Mouse (Mus musculus): ENCODE results near the gene Psmb3. TPM values are rescaled to one million over a fixed set of nuclear protein-coding genes. Genes with fewer than 3 reads are reported as not detected.

The Psmb3 gene
- polyA plus RNA-seq, 1 experiment from 2014 or later: 626 TPM

DNA sequence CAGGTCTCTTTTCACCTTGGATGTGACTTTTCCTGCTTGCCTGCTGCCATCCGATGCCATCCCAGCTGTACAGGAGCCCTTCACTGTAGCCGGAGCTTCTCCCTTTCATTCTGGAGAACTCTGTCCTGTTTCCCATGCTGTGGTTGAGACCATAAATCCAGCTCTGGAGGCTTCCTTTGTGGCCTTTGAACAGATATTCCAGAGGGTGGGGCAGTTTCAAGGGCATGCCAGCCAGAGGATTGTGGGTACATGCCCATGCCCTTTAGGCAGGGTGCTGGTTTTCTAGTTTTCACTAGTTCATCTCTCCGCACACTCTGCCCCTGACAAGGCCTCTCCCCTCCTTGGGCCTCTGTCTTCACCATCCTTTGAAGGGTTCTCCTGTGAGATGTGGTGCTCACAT is 16.1 kb upstream of the Psmb3 start:
- Histone ChIP-seq H3K9me3 (replicated peaks) (no peaks in the 10 kb centered on the region), H3K4me3 (no peak overlapping the region), H3K27me3 (ENCODE audit: low read depth, poor library complexity, severe bottlenecking) (no peaks in the 10 kb centered on the region), H3K36me3 (peaks cover 68% of the 10 kb centered on the region), H3K27ac (no peak overlapping the region), H3K4me1 (peaks cover 30% of the 10 kb centered on the region)
- DNase-seq (ENCODE audit: low spot score): no peak
- WGBS: 93% methylated on average over 3 of the region's 3 CpGs

DNA sequence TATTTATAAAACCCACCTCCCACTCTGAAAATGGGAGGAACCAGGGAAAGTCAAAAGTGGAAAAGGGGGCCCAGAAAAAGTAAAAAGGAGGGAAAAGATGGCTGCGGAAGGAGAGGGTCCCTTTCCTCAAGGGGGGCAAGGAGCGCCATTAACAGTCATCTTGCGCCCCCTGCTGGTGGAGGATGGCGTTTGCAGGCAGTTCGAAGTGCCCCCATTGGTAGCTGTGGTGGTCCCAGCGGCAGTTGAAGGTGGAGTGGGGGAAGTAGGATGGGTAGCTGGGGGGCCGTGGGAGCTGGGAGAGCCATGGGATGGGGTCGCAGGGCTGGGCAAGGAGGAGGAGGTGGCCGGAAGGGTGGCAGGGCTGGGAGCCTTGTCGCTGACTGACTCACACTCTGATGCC is 13.3 kb upstream of the Psmb3 start:
- 39% methylated on average over 10 of the region's 10 CpGs for WGBS
- H3K27ac ChIP-seq: no peak overlapping the region
- DNase-seq (ENCODE audit: low spot score): peak; percentile 92
- no peak overlapping the region for H3K4me3 ChIP-seq
- no peaks in the 10 kb centered on the region for H3K27me3 ChIP-seq (ENCODE audit: low read depth, poor library complexity, severe bottlenecking)
- no peaks in the 10 kb centered on the region for H3K9me3 ChIP-seq (replicated peaks)
- peaks cover 82% of the 10 kb centered on the region for H3K36me3 ChIP-seq
- H3K4me1 ChIP-seq: peaks cover 36% of the 10 kb centered on the region

- H3K9me3 ChIP-seq (replicated peaks): no peaks in the 10 kb centered on the region
- H3K4me1 ChIP-seq: peaks cover 47% of the 10 kb centered on the region
- peak overlapping the region; percentile 28; the same call in 1 of the 2 replicates for H3K27ac ChIP-seq
- H3K27me3 ChIP-seq (ENCODE audit: low read depth, poor library complexity, severe bottlenecking): no peaks in the 10 kb centered on the region
- 87% methylated on average over 4 of the region's 4 CpGs for WGBS
- peaks cover 77% of the 10 kb centered on the region for H3K36me3 ChIP-seq
- no peak for DNase-seq (ENCODE audit: low spot score)
- H3K4me3 ChIP-seq: no peak overlapping the region
Observed at GRCm38 (mm10) chr11:97694435-97694834, 8.8 kb upstream of the Psmb3 start.

DNA sequence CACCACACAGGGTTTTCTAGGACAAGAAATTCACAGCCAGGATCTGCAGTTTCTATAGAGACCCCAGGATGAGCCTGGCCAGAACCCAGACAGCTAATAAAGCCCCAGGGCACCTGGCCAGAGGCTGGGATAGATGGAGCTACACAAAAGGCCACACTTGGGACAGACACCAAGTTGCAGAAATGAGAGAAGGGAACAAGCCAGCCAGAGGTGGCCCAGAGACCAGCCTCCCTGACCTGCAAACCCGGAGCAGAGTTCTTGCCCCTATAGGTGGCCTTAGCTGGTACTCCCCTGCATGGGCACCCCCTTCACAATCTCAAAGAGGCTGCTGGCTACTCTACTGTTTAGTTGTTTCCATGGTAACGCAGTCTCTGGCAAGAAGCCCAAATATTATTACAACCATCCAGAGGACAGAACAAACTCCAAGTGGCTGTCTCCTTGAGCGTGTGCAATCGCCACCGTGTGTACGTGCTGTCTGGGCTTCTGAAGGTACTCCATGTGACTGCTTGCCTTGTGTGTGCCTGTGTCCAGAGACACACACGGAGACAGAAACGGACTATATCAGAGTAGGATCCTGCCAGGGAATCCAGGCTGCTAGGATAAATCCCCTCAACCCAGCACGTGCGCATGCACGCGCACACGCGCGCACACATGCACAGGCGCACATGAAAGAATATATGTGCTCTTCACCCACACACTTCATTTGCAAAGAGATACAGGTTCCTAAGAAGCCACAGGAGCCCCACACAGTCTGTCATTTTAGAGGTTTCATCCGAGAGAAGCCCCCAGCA is 8.1 kb upstream of the Psmb3 start:
- Histone ChIP-seq H3K27me3 (ENCODE audit: low read depth, poor library complexity, severe bottlenecking) (no peaks in the 10 kb centered on the region), H3K36me3 (peaks cover 71% of the 10 kb centered on the region), H3K27ac (peak overlapping the region; percentile 28; the same call in 1 of the 2 replicates), H3K9me3 (replicated peaks) (no peaks in the 10 kb centered on the region), H3K4me3 (peak overlapping the region; percentile 14; the same call in 1 of the 2 replicates), H3K4me1 (peaks cover 47% of the 10 kb centered on the region)
- WGBS: 83% methylated on average over 17 of the region's 17 CpGs
- DNase-seq (ENCODE audit: low spot score): no peak

DNA sequence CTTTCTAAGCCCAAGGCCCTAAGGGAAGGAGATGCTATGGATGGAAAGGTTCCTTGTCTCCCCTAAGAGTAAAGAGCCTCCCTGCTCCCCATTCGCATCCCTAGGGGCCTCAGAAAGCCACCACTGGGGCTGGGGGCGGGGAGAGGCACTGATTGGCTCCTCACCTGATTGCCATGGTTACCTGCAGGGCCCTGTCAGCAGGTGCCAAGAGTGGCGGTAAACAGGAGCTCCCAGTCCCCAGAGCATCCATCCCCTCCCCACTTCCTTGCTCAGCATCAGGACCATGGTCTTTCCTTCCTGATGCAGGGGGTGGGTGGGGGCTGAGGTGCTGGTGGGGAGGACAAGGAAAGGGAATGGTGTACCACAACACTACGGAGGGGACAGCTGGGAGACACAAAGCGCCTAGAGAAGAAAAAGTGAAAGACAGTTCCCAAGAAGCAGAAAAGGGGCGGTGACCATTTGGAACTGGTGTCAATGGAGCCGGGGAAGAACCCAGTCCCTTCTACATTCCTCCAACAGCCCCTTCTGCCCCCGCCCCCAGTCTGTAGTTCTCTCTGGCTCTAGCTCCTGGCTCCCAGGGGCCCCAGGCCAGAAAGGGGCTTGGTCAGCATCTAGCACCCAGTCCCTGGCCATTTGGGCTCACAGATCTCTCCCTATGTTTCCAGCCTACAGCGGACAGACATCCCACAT is 7.3 kb upstream of the Psmb3 start:
- H3K4me1 ChIP-seq: peaks cover 51% of the 10 kb centered on the region
- 56% methylated on average over 9 of the region's 9 CpGs for WGBS
- DNase-seq (ENCODE audit: low spot score): no peak
- peak overlapping the region; percentile 21 for H3K4me3 ChIP-seq
- H3K36me3 ChIP-seq: peaks cover 64% of the 10 kb centered on the region
- H3K9me3 ChIP-seq (replicated peaks): no peaks in the 10 kb centered on the region
- H3K27ac ChIP-seq: no peak overlapping the region
- H3K27me3 ChIP-seq (ENCODE audit: low read depth, poor library complexity, severe bottlenecking): no peaks in the 10 kb centered on the region

DNA sequence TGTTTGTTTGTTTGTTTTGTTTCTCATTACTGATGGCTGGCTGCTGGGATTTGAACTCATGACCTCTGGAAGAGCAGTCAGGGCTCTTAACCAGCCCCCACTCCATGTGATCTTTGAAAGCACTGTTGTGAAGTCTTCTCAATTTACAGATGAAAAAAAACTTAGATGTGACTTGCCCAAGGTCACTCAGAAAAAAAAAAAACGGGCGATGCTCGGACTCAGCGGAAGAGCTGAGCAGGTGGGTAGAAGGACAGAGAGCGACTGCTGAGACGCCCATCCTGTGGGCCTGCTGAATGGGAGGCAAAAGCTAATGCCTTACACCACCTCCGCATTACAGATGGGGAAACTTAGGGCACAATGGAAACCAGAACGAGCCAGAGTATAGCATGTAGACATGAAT is 6.5 kb upstream of the Psmb3 start:
- no peak for DNase-seq (ENCODE audit: low spot score)
- Histone ChIP-seq H3K27ac (no peak overlapping the region), H3K36me3 (peaks cover 56% of the 10 kb centered on the region), H3K9me3 (replicated peaks) (no peaks in the 10 kb centered on the region), H3K27me3 (ENCODE audit: low read depth, poor library complexity, severe bottlenecking) (no peaks in the 10 kb centered on the region), H3K4me1 (peaks cover 59% of the 10 kb centered on the region), H3K4me3 (0 out of 2 replicates have a peak overlapping the region, but pooled peaks have one; percentile 21)
- 78% methylated on average over 8 of the region's 8 CpGs for WGBS

- 59% methylated on average over 11 of the region's 11 CpGs for WGBS
- peaks cover 49% of the 10 kb centered on the region for H3K36me3 ChIP-seq
- no peak for DNase-seq (ENCODE audit: low spot score)
- H3K4me3 ChIP-seq: peak overlapping the region; percentile 89
- peaks cover 63% of the 10 kb centered on the region for H3K4me1 ChIP-seq
- peak overlapping the region; percentile 99; the same call in 1 of the 2 replicates for H3K27ac ChIP-seq
- H3K27me3 ChIP-seq (ENCODE audit: low read depth, poor library complexity, severe bottlenecking): no peaks in the 10 kb centered on the region
- H3K9me3 ChIP-seq (replicated peaks): no peaks in the 10 kb centered on the region
Observed at GRCm38 (mm10) chr11:97697199-97697890, 5.9 kb upstream of the Psmb3 start.

GRCm38 (mm10) chr11:97697891-97698529 is 5.2 kb upstream of the Psmb3 start:
- DNase-seq (ENCODE audit: low spot score): peak; percentile 59
- Histone ChIP-seq H3K27ac (peak overlapping the region; percentile 99), H3K4me3 (peak overlapping the region; percentile 89), H3K36me3 (peaks cover 42% of the 10 kb centered on the region), H3K9me3 (replicated peaks) (no peaks in the 10 kb centered on the region), H3K4me1 (peaks cover 63% of the 10 kb centered on the region), H3K27me3 (ENCODE audit: low read depth, poor library complexity, severe bottlenecking) (no peaks in the 10 kb centered on the region)
- WGBS: 1% methylated on average over 14 of the region's 14 CpGs

DNA sequence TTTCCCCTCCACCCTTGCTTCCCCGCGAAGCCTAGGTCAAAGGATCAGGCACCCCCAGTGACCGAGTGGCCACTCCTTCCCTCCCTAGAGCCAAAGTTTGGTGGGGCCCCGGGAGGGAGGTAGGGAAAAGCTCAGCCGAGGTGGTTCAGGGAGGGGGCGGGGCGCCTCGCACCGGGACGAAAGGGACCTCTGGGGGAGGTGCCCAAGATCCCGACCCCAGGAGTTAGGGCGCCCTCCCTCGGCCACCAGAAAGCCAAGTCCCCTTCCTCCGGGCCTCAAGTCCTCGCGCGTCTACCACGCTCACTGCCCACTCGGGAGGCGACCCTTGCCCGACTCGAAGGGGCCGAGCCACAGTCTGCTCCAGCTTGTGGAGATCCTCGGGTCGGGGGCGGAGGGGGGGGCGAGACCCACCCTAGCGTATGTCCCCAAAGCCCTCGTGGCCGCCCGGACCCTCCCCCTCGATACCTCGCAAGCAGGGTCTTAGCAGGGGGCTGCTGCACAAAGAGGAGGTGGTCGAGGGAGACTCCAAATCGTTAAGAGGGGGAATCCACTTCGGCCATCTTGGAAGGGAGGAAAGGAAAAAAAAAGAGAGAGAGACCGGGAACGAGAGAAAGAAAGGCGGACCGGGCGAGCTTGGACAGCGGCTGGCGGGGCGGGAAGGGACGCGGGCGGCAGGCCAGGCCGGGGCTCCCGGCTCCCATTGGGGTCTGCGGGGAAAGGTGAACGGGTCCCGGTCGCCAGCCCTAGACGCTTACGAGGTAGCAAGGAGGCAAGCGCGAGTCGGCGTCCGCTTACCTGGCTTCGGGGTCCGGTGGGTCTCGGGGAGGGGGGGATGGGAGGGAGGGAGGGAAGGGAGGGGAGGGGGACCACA is 4.2 kb upstream of the Psmb3 start:
- peak overlapping the region; percentile 89 for H3K4me3 ChIP-seq
- peak; percentile 87 for DNase-seq (ENCODE audit: low spot score)
- under 1% methylated on average over 60 of the region's 63 CpGs for WGBS
- H3K27me3 ChIP-seq (ENCODE audit: low read depth, poor library complexity, severe bottlenecking): no peaks in the 10 kb centered on the region
- no peaks in the 10 kb centered on the region for H3K9me3 ChIP-seq (replicated peaks)
- peaks cover 32% of the 10 kb centered on the region for H3K36me3 ChIP-seq
- peak overlapping the region; percentile 99 for H3K27ac ChIP-seq
- peaks cover 64% of the 10 kb centered on the region for H3K4me1 ChIP-seq

DNA sequence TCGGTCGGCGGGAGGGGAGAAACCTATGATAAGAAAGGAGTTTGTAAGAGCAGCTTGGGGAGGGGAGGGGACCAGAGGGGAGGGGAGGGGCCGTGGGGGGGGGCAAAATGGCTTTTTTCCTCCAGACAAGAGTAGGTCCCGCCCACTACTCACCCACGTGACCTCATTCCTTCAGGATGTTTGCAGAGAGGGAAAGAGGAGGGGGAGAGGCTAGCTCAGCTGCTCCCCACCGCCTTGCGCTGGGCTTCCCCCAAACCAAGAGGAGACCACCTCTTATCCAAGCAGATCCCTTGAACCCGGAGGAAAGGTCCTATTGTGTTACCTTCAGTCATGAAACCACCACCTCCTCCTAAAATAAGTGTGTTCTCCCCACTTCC is 3.6 kb upstream of the Psmb3 start:
- no peaks in the 10 kb centered on the region for H3K9me3 ChIP-seq (replicated peaks)
- peak; percentile 95 for DNase-seq (ENCODE audit: low spot score)
- WGBS: 0% methylated on average over 7 of the region's 9 CpGs
- H3K36me3 ChIP-seq: peaks cover 31% of the 10 kb centered on the region
- H3K27ac ChIP-seq: peak overlapping the region; percentile 99
- H3K27me3 ChIP-seq (ENCODE audit: low read depth, poor library complexity, severe bottlenecking): no peaks in the 10 kb centered on the region
- H3K4me3 ChIP-seq: peak overlapping the region; percentile 89
- H3K4me1 ChIP-seq: peaks cover 64% of the 10 kb centered on the region

- Histone ChIP-seq H3K36me3 (peaks cover 30% of the 10 kb centered on the region), H3K27me3 (ENCODE audit: low read depth, poor library complexity, severe bottlenecking) (no peaks in the 10 kb centered on the region), H3K4me1 (peaks cover 60% of the 10 kb centered on the region), H3K4me3 (peak within 1 kb of the TSS; percentile 89), H3K9me3 (replicated peaks) (no peaks in the 10 kb centered on the region), H3K27ac (peak within 1 kb of the TSS; percentile 99)
- peak; percentile 85 for DNase-seq (ENCODE audit: low spot score)
- under 1% methylated on average over 85 of the region's 85 CpGs for WGBS
Observed at GRCm38 (mm10) chr11:97700003-97700745, 3.0 kb upstream of the Psmb3 start, which contains the start of gene Pcgf2. Gene Pcgf2 (minus strand): TSS chr11:97700497.
